Mouse (Mus musculus) megakaryocyte, embryonic 14.5 days (primary cell): ENCODE data around the gene Spint3.

Experiments
- FLI1 ChIP-seq: IDR thresholded peaks from 2 replicates; pipeline ENCODE4 v1.6.1; 2012; ENCODE audit warnings: low read length, inconsistent platforms, mixed read lengths
- GATA1 ChIP-seq: IDR thresholded peaks from 3 replicates; pipeline ENCODE4 v1.6.1; 2012; ENCODE audit warnings: mixed read lengths, low read length, inconsistent platforms, borderline replicate concordance

GRCm38 (mm10) chr2:164621775-164622174 is 48.5 kb upstream of the Spint3 start:
- TF ChIP-seq GATA1 (no peak), FLI1 (no peak)
